Mouse (Mus musculus) stomach, embryonic 16.5 days (tissue): Measurements from ENCODE around the gene Vhl. TPM values are rescaled to one million over a fixed set of nuclear protein-coding genes. Genes with fewer than 3 reads are reported as not detected.

ENCODE experiments used
- ATAC-seq: fragments of 200-750 bp; cut with Nextera tagmentation; 2 replicates; pipeline ENCODE4 v1.8.0; 2017; ENCODE audit warnings: moderate number of reproducible peaks, moderate TSS enrichment; ENCODE audit not compliant: insufficient read depth, low FRiP score
- H3K27ac ChIP-seq: fragments of 300-500 bp; sonication (generic); 2 replicates; pipeline ENCODE4 v1.5.1; 2014; ENCODE audit warnings: low read length
- H3K27me3 ChIP-seq: fragments of 300-500 bp; sonication (generic); 2 replicates; pipeline ENCODE4 v1.6.1; 2014; ENCODE audit warnings: low read length, control low read depth, mixed read lengths; ENCODE audit not compliant: control insufficient read depth, insufficient read depth
- H3K36me3 ChIP-seq: fragments of 300-500 bp; sonication (generic); 2 replicates; pipeline ENCODE4 v1.6.1; 2014; ENCODE audit warnings: low read length; ENCODE audit not compliant: control insufficient read depth, insufficient read depth
- H3K4me1 ChIP-seq: fragments of 300-500 bp; sonication (generic); 2 replicates; pipeline ENCODE4 v1.6.1; 2014; ENCODE audit warnings: low read length, control low read depth, mixed read lengths; ENCODE audit not compliant: control insufficient read depth, insufficient read depth
- H3K4me2 ChIP-seq: fragments of 300-500 bp; sonication (generic); 2 replicates; pipeline ENCODE4 v1.6.1; 2014; ENCODE audit warnings: low read depth, low read length, mixed read lengths
- H3K4me3 ChIP-seq: fragments of 300-500 bp; sonication (generic); replicated peaks from 2 replicates; pipeline ENCODE4 v1.5.1; 2014; ENCODE audit warnings: mild to moderate bottlenecking, low read length
- H3K9ac ChIP-seq: fragments of 300-500 bp; sonication (generic); 2 replicates; pipeline ENCODE4 v1.6.1; 2014; ENCODE audit warnings: low read length
- H3K9me3 ChIP-seq: fragments of 300-500 bp; sonication (generic); replicated peaks from 2 replicates; pipeline ENCODE4 v1.6.1; 2016; ENCODE audit warnings: low read length, control low read depth; ENCODE audit not compliant: control insufficient read depth
- whole genome bisulfite sequencing: fragments of 180-500 bp; shearing (Covaris S2); extraction: QIAGEN DNeasy Blood & Tissue Kit; methylation state at CpG from one replicate; pipeline ENCODE4 v1.1.7; 2014; 5-methylcytosine and 5-hydroxymethylcytosine counted together
- polyA plus RNA-seq: library from polyadenylated mRNA; unstranded; fragments of >200 nt; fragmentation: Nextera tagmentation; extraction: Ambion mirVana; gene quantifications from 2 replicates; pipeline ENCODE4 v1.2.1, GENCODE M21; 2015

Vhl gene
- polyA plus RNA-seq, 1 experiment from 2014 or later = 35.9 TPM

DNA sequence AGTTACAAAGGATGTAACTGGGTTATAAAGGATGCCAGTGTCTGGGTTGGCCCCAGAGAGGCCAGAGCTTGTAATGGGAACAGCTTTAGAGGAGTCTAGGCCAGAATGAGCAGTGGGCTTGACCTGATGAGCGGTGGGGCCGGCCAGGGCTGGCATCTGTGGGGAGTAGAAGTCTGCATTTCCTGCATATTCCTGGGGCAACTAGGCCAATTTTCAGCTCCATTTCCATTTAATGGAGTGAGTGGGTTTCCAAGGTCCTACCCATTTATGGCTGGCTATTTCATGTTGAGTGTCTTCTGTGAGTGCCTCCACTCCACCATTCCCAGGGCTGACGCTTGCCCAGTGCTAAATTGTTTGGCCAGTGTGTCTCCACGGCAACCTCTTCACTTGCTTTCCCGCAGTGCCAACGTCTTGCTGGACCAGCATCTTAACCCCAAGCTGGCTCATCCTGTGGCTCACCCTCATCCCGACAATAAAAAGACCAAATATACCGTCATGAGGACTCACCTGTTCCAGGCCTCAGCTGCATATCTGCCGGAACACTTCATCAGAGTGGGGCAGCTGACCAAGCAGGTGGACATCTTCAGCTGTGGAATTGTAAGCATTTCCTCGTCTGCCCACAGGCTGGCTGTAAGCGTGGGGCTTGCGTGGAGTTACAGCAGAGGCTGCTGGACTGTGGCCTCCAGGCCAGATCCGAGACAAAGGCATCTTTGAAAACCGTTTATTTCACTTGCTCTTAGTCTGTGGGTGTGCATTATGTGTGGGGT lies 54.7 kb downstream of the Vhl start:
- H3K9ac ChIP-seq = no peak overlapping the region
- ATAC-seq = no peak
- H3K36me3 ChIP-seq = no peaks in the 10 kb centered on the region
- no peaks in the 10 kb centered on the region for H3K27me3 ChIP-seq
- H3K27ac ChIP-seq = no peak overlapping the region
- H3K4me2 ChIP-seq = no peak overlapping the region
- 71% methylated on average over 14 of the region's 14 CpGs for WGBS
- H3K9me3 ChIP-seq = no peaks in the 10 kb centered on the region
- H3K4me1 ChIP-seq = no peaks in the 10 kb centered on the region
- no peak overlapping the region for H3K4me3 ChIP-seq

- Histone ChIP-seq H3K27ac (no peak overlapping the region), H3K9ac (no peak overlapping the region), H3K4me2 (no peak overlapping the region), H3K9me3 (no peaks in the 10 kb centered on the region), H3K4me3 (no peak overlapping the region), H3K36me3 (no peaks in the 10 kb centered on the region), H3K27me3 (no peaks in the 10 kb centered on the region), H3K4me1 (no peaks in the 10 kb centered on the region)
- 80% methylated on average over 9 of the region's 9 CpGs for WGBS
- ATAC-seq = no peak
Observed at GRCm38 (mm10) chr6:113679993-113680566, 56.3 kb downstream of the Vhl start.

Other genes with a start within 250 kb of the Vhl start
- gene Tada3, start 246.1 kb upstream of the Vhl start, polyA plus RNA-seq = 39.6 and 44.9 TPM in 2 replicates
- 377 and 396 TPM in 2 replicates for gene Arpc4, start 245.8 kb upstream of the Vhl start, polyA plus RNA-seq
- 4.0 and 4.6 TPM in 2 replicates for gene Ttll3, start 234.7 kb upstream of the Vhl start, polyA plus RNA-seq
- gene Rpusd3, start 204.6 kb upstream of the Vhl start, polyA plus RNA-seq = 14.7 and 16.1 TPM in 2 replicates
- gene Cidec, start 188.2 kb upstream of the Vhl start, polyA plus RNA-seq = 3.6 and 4.2 TPM in 2 replicates
- 86.0 and 88.5 TPM in 2 replicates for gene Jagn1, start 181.4 kb upstream of the Vhl start, polyA plus RNA-seq
- 21.1 and 28.9 TPM in 2 replicates for gene Il17re, start 165.5 kb upstream of the Vhl start, polyA plus RNA-seq
- gene Il17rc, start 152.5 kb upstream of the Vhl start, polyA plus RNA-seq = 36.8 and 45.0 TPM in 2 replicates
- gene Creld1, start 140.7 kb upstream of the Vhl start, polyA plus RNA-seq = 22.9 and 23.9 TPM in 2 replicates
- 0.19 and 0.52 TPM in 2 replicates for gene Prrt3, start 122.0 kb upstream of the Vhl start, polyA plus RNA-seq
- 97.6 and 99.6 TPM in 2 replicates for gene Emc3, start 92.3 kb upstream of the Vhl start, polyA plus RNA-seq
- 7.8 and 8.8 TPM in 2 replicates for gene Fancd2, start 92.3 kb upstream of the Vhl start, polyA plus RNA-seq
- 0.18 TPM in 1 of 2 replicates, not detected in the other for gene Fancd2os, start 23.2 kb upstream of the Vhl start, polyA plus RNA-seq
- gene Brk1, start 19.2 kb upstream of the Vhl start, polyA plus RNA-seq = 204 and 207 TPM in 2 replicates
- 9.3 and 12.0 TPM in 2 replicates for gene Irak2, start 14.5 kb downstream of the Vhl start, polyA plus RNA-seq
- 0.58 and 0.72 TPM in 2 replicates for gene Tatdn2, start 73.1 kb downstream of the Vhl start, polyA plus RNA-seq
- 40.7 and 53.2 TPM in 2 replicates for gene Ghrl, start 95.9 kb downstream of the Vhl start, polyA plus RNA-seq
- 244 TPM in 2 replicates for gene Sec13, start 116.8 kb downstream of the Vhl start, polyA plus RNA-seq